Mouse (Mus musculus): Measurements from ENCODE around the gene Prdx6. TPM values are rescaled to one million over a fixed set of nuclear protein-coding genes. Genes with fewer than 3 reads are reported as not detected.
"Not testable (repeated sequence)": the region's sequence is repeated elsewhere in the genome, so short reads cannot be mapped to it uniquely, and the experiment has no call there.

The Prdx6 gene
- polyA plus RNA-seq, 1 experiment = 163 TPM

GRCm38 (mm10) chr1:161252365-161252764 lies 1.3 kb upstream of the Prdx6 start:
- 86% methylated on average over 9 of the region's 9 CpGs for WGBS
- DNase-seq (ENCODE audit: low read depth, low spot score) = no peak

- no peak for DNase-seq (ENCODE audit: low read depth, low spot score)
- 52% methylated on average over 9 of the region's 9 CpGs for WGBS
Observed at GRCm38 (mm10) chr1:161251417-161252265, 622 bp upstream of the Prdx6 start.

- DNase-seq (ENCODE audit: low read depth, low spot score) = no peak
- 3% methylated on average over 15 of the region's 15 CpGs for WGBS
Observed at GRCm38 (mm10) chr1:161250031-161250603, 902 bp downstream of the Prdx6 start.

GRCm38 (mm10) chr1:161249442-161249841 lies 1.6 kb downstream of the Prdx6 start:
- 12% methylated on average over 6 of the region's 6 CpGs for WGBS
- DNase-seq (ENCODE audit: low read depth, low spot score) = no peak

- WGBS = 58% methylated on average over 7 of the region's 7 CpGs
- no peak for DNase-seq (ENCODE audit: low read depth, low spot score)
Observed at GRCm38 (mm10) chr1:161248685-161249084, 2.3 kb downstream of the Prdx6 start.

- DNase-seq (ENCODE audit: low read depth, low spot score) = no peak
- WGBS = 42% methylated on average over 11 of the region's 11 CpGs
Observed at GRCm38 (mm10) chr1:161247643-161248580, 3.1 kb downstream of the Prdx6 start.

- no peak for DNase-seq (ENCODE audit: low read depth, low spot score)
- 51% methylated on average over 3 of the region's 3 CpGs for WGBS
Observed at GRCm38 (mm10) chr1:161247176-161247575, 3.8 kb downstream of the Prdx6 start.

GRCm38 (mm10) chr1:161237750-161238149 lies 13.3 kb downstream of the Prdx6 start:
- 99% methylated on average over 4 of the region's 4 CpGs for WGBS
- DNase-seq (ENCODE audit: low read depth, low spot score) = no peak

GRCm38 (mm10) chr1:161237339-161237738 lies 13.7 kb downstream of the Prdx6 start:
- 73% methylated on average over 7 of the region's 7 CpGs for WGBS
- no peak for DNase-seq (ENCODE audit: low read depth, low spot score)

- WGBS = 69% methylated on average over 13 of the region's 13 CpGs
- no peak for DNase-seq (ENCODE audit: low read depth, low spot score)
Observed at GRCm38 (mm10) chr1:161233226-161233839, 17.7 kb downstream of the Prdx6 start.

- no peak for DNase-seq (ENCODE audit: low read depth, low spot score)
- 91% methylated on average over 5 of the region's 5 CpGs for WGBS
Observed at GRCm38 (mm10) chr1:161232181-161232580, 18.8 kb downstream of the Prdx6 start.

GRCm38 (mm10) chr1:161224837-161225236 lies 26.2 kb downstream of the Prdx6 start:
- DNase-seq (ENCODE audit: low read depth, low spot score) = no peak
- WGBS = 40% methylated on average over 5 of the region's 5 CpGs

- no peak for DNase-seq (ENCODE audit: low read depth, low spot score)
- 62% methylated on average over 3 of the region's 3 CpGs for WGBS
Observed at GRCm38 (mm10) chr1:161219816-161220215, 31.2 kb downstream of the Prdx6 start.

GRCm38 (mm10) chr1:161214465-161214864 lies 36.6 kb downstream of the Prdx6 start:
- no peak for DNase-seq (ENCODE audit: low read depth, low spot score)
- WGBS = 26% methylated on average over 4 of the region's 4 CpGs

- no peak for DNase-seq (ENCODE audit: low read depth, low spot score)
- 72% methylated on average over 5 of the region's 5 CpGs for WGBS
Observed at GRCm38 (mm10) chr1:161199856-161200255, 51.2 kb downstream of the Prdx6 start.

- not testable (repeated sequence) for DNase-seq (ENCODE audit: low read depth, low spot score)
- 40% methylated on average over 11 of the region's 11 CpGs for WGBS
Observed at GRCm38 (mm10) chr1:161196364-161196763, 54.7 kb downstream of the Prdx6 start.

- peak; percentile 48 for DNase-seq (ENCODE audit: low read depth, low spot score)
- WGBS = under 1% methylated on average over 16 of the region's 16 CpGs
Observed at GRCm38 (mm10) chr1:161195541-161196351, 55.3 kb downstream of the Prdx6 start.

GRCm38 (mm10) chr1:161190253-161190910 lies 60.6 kb downstream of the Prdx6 start:
- DNase-seq (ENCODE audit: low read depth, low spot score) = no peak
- 63% methylated on average over 9 of the region's 9 CpGs for WGBS
